Mouse (Mus musculus) induced T-regulatory cell, adult 2 months (primary cell): ENCODE measurements around the gene Cramp1l.

Source experiments
- DNase-seq: peaks from one replicate; pipeline ENCODE4 v3.0.0-alpha.2; 2012; ENCODE audit warnings: low read depth

Gene Cramp1l

GRCm38 (mm10) chr17:25015655-25016291 lies at the start of gene Cramp1l, which contains the start of gene Ift140:
Cramp1l (minus strand) TSS chr17:25015788.
Ift140 (plus strand) TSS chr17:25016085.
- DNase-seq: peak; percentile 98

- DNase-seq: no peak
Measured at GRCm38 (mm10) chr17:25065189-25065588, 49.6 kb upstream of the Cramp1l start.

GRCm38 (mm10) chr17:25064351-25064750 lies 48.8 kb upstream of the Cramp1l start:
- DNase-seq: no peak

GRCm38 (mm10) chr17:25063872-25064271 lies 48.3 kb upstream of the Cramp1l start:
- no peak for DNase-seq

- DNase-seq: no peak
Measured at GRCm38 (mm10) chr17:25063261-25063660, 47.7 kb upstream of the Cramp1l start.

GRCm38 (mm10) chr17:25057041-25057440 lies 41.5 kb upstream of the Cramp1l start:
- no peak for DNase-seq

- no peak for DNase-seq
Measured at GRCm38 (mm10) chr17:25053274-25053673, 37.7 kb upstream of the Cramp1l start.

GRCm38 (mm10) chr17:25047143-25047542 lies 31.6 kb upstream of the Cramp1l start:
- DNase-seq: no peak

GRCm38 (mm10) chr17:25045281-25045680 lies 29.7 kb upstream of the Cramp1l start:
- DNase-seq: no peak

GRCm38 (mm10) chr17:25044879-25045278 lies 29.3 kb upstream of the Cramp1l start:
- no peak for DNase-seq

GRCm38 (mm10) chr17:25036183-25036582 lies 20.6 kb upstream of the Cramp1l start:
- DNase-seq: no peak

- DNase-seq: peak; percentile 80
Measured at GRCm38 (mm10) chr17:25016292-25017132, 924 bp upstream of the Cramp1l start.

GRCm38 (mm10) chr17:25014841-25015570 lies 582 bp downstream of the Cramp1l start:
- peak; percentile 62 for DNase-seq

- DNase-seq: peak; percentile 62
Measured at GRCm38 (mm10) chr17:25013606-25014501, 1.7 kb downstream of the Cramp1l start.

GRCm38 (mm10) chr17:25007480-25007879 lies 8.1 kb downstream of the Cramp1l start:
- no peak for DNase-seq

- DNase-seq: no peak
Measured at GRCm38 (mm10) chr17:25005102-25005501, 10.5 kb downstream of the Cramp1l start.

- no peak for DNase-seq
Measured at GRCm38 (mm10) chr17:24994721-24995120, 20.9 kb downstream of the Cramp1l start.

GRCm38 (mm10) chr17:24987221-24987620 lies 28.4 kb downstream of the Cramp1l start:
- no peak for DNase-seq

GRCm38 (mm10) chr17:24960852-24961715 lies 54.5 kb downstream of the Cramp1l start:
- DNase-seq: peak; percentile 25

- DNase-seq: peak; percentile 99
Measured at GRCm38 (mm10) chr17:24960135-24960851, 55.3 kb downstream of the Cramp1l start, which contains the start of gene Jpt2. Jpt2 (minus strand) TSS chr17:24960689.
